Mouse (Mus musculus) splenic B cell, adult 2 months (primary cell): ENCODE data around the gene Nubp2.

Experiments used
- DNase-seq: peaks from one replicate; pipeline ENCODE4 v3.0.0-alpha.2; 2011; ENCODE audit warnings: low read depth, low spot score
- H3K27me3 ChIP-seq: 2 replicates; pipeline ENCODE4 v1.6.1; 2012; ENCODE audit warnings: mild to moderate bottlenecking, low read length, moderate library complexity, mixed read lengths; ENCODE audit not compliant: control insufficient read depth, poor library complexity, insufficient read depth, severe bottlenecking
- H3K36me3 ChIP-seq: 2 replicates; pipeline ENCODE4 v1.6.1; 2012; ENCODE audit warnings: mild to moderate bottlenecking, low read length, moderate library complexity, mixed read lengths; ENCODE audit not compliant: control insufficient read depth, poor library complexity, insufficient read depth, severe bottlenecking

Nubp2 gene

DNA sequence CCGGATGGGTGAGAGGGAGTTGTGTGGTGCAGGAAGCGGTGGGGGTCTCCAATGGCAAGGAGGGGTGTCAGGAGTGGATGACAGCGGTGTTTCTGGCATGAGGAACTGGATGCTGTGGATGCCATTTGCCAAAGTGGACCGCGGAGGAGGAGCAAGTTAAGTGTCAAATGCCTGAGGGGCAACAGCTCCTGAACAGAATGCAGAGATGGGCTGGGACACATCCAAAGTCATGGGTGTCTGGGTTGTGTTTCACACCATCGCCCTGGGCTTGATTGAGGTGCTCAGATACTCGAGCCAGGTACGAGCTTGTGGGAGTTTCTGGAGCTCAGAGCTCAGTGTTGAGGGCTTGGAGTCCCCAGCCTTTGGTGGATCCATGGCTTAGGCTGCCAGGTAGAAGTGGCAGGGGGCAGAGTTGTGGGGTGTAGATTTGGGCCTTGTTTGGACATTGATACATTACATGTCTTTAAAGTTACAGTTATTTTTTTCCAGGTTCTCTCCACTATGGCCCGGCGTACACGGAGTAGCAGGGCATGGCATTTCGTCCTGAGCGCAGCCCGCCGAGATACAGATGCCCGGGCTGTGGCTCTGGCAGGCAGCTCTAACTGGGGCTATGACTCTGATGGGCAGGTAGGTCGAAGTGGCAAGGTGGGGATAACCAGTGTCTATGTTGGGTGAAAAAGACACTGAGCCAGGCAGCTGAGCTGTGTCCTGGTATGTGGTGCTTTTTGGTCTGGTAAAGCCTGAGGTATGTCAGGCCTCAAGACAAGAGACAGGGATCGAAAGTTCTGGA, 1.3 kb upstream of the Nubp2 start:
- H3K36me3 ChIP-seq = peaks cover 9% of the 10 kb centered on the region
- DNase-seq = peak; percentile 19
- H3K27me3 ChIP-seq = no peaks in the 10 kb centered on the region

DNA sequence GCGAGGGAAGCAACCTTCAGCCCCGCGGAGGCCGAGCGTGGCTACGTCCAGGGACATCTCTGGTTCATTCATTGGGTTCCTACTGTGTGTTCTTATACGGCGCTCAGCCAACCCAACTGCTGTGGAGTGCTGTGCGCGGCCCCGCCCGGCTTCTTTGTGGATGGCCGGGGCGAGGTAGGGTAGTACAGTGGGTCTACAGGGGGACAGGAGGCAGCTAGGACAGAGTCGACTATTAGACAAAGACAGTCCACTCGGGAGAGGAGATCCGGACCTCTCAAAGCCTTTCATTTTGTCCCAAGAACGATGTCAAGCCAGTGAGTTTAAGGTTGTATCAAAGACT, 753 bp upstream of the Nubp2 start:
- DNase-seq = peak; percentile 18

DNA sequence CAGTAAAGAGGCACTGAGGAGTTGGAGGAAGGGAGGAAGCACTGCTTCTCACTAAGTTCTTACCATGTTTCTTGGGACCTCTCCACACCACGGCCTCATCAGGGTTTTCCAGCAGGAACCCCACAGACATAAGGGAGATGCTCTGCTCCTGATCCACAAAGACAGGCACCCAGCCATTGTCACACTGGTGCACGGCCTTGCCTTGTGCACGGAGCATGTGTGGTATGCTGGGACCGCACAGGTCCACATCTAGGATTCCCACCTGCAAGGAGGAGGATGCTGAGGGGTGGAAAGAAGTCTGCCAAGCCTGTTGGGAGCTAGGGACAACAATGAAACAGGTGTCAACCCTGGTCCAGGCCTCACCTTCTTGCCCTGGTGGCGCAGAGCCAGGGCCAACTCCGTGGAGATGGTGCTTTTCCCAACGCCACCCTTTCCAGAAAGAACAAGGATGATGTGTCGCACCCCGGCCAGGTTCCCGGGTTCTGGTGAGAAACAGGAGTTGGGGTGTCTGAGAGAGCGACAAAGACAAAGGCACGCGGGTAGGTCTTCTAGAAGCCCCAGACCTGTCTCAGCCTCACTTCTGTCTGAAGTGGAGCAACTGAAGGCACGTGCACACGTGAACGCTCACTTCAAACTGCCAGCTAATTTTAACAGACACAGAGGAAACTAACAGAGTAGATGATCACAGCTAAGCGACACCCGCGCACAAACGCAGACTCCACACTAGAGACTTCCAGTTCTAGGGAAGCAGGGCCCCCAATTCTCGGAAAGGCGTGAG, 604 bp downstream of the Nubp2 start:
- H3K36me3 ChIP-seq = peaks cover 9% of the 10 kb centered on the region
- DNase-seq = no peak
- H3K27me3 ChIP-seq = no peaks in the 10 kb centered on the region

More for the DNA sequence above, 753 bp upstream of the Nubp2 start:
- Histone ChIP-seq H3K27me3 (no peaks in the 10 kb centered on the region), H3K36me3 (peaks cover 9% of the 10 kb centered on the region)

GRCm38 (mm10) chr17:24884391-24884790, 1.8 kb downstream of the Nubp2 start:
- H3K27me3 ChIP-seq = no peaks in the 10 kb centered on the region
- no peak for DNase-seq
- H3K36me3 ChIP-seq = peaks cover 9% of the 10 kb centered on the region

DNA sequence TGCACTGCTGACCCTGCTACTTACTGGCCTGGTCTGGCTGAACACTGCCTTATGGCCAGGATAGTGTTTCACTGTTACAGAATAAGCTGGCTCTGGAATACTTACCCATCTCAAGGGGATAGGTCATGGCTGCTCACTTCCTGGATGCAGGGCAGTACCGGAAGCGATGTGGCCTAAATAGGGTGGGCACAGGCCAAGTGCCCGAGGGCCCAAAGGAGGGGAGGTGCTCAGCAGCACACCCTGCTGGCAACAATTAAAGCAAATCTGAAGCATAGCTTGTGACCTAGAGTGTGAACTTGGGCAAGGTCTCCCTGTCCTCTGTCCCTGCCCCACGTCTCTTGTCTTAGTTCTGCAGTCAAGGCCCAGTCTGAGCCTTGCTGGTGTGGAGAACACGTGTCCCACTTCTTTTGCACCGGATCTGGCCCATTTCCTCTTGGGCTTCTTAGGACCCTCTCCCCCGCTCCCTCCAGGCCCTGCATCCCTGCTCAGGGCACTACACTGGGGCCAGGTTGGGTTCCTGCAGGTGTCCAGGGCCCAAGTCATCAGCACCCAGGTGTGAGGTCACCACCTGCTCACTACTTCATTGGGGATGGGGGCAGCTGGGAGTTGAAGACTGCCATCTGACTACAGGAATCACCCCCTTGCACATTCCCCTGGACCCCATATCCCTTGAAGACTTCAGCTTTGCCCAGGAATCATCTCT, 4.3 kb downstream of the Nubp2 start:
- peak; percentile 60 for DNase-seq
- H3K36me3 ChIP-seq = peaks cover 9% of the 10 kb centered on the region
- H3K27me3 ChIP-seq = no peaks in the 10 kb centered on the region

DNA sequence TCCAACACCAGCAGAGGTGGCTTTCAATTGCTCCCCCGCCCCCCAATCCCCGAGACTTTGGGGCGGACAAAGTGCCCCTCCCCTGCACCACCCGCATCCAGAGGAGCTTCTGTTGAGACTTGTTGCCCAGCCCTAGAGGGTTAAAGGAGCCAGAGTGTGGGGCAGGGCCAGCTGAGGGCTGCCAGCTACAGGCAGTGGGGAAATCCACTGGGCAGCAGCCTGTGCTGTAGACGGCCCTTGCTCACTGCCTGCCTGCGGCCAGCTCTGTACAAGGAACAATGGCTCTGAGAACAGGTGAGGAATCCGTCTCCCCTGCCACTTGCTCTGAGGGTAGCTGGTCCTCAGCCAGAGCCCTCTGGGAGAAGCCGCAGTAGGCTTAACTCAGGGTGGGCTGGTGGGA, 7.6 kb downstream of the Nubp2 start:
- no peak for DNase-seq
- Histone ChIP-seq H3K36me3 (peaks cover 8% of the 10 kb centered on the region; the same call in 1 of the 2 replicates), H3K27me3 (no peaks in the 10 kb centered on the region)

GRCm38 (mm10) chr17:24878117-24878397, 8.1 kb downstream of the Nubp2 start:
- Histone ChIP-seq H3K27me3 (no peaks in the 10 kb centered on the region), H3K36me3 (peaks cover 5% of the 10 kb centered on the region; the same call in 1 of the 2 replicates)
- no peak for DNase-seq

DNA sequence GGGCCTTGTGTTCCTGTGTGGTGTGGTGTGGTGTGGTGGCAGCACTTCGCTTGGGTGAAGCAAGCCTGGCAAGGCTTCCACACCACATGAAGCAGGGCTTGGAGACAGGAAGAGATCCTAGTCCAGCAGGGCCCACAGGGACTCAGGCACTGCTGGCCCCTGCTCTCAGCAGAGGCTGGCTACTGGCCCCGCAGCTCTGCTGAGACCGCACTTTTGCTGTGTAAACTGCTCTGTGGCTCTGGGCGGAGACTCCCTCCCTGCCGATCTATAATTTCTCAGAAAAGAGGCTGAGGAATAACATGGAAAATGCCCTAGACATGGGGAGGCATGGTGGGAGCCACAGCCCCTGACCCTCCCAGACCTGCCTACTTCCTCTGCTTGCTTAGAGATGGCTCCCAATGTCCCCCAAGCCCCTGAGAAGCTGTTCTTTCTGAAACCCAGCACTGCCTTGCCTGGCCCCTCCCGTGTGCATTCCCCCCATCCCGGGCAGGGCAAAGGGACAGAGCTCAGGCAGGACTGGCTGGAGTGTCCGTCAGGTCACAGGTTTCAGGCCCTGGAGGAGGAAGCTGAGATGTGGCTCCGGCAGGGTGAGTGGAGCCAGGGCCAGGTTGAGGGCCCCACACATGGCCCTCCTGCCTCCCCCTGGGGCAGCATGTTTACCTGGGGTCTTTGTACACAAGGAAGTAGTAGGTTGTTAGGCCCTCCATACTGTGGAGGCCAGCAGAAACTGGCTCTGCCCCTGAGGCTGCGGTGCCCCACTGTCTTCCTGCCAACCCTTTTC, 8.6 kb downstream of the Nubp2 start:
- no peak for DNase-seq
- no peaks in the 10 kb centered on the region for H3K27me3 ChIP-seq
- peaks cover under 1% of the 10 kb centered on the region; the same call in 1 of the 2 replicates for H3K36me3 ChIP-seq

GRCm38 (mm10) chr17:24874989-24875388, 11.2 kb downstream of the Nubp2 start:
- DNase-seq = no peak
- Histone ChIP-seq H3K36me3 (no peaks in the 10 kb centered on the region), H3K27me3 (no peaks in the 10 kb centered on the region)

DNA sequence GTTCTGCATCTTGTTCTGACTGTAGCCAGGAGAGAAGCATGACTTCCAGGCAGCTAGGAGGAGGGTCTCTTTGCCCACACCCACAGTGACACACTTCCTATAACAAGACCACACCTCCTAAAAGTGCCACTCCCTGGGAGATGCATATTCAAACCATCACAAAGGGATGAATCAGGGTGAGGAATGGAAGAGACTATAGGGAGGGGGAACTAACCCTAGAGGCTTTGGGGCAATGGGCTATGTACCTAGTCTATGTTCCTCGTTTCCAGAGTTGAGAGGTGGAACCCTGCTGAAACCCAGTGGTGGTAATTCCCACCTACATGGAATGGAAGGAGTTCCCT, 11.8 kb downstream of the Nubp2 start:
- DNase-seq = no peak
- no peaks in the 10 kb centered on the region for H3K27me3 ChIP-seq
- H3K36me3 ChIP-seq = no peaks in the 10 kb centered on the region

GRCm38 (mm10) chr17:24873695-24874404, 12.3 kb downstream of the Nubp2 start:
- DNase-seq = no peak
- H3K27me3 ChIP-seq = no peaks in the 10 kb centered on the region
- no peaks in the 10 kb centered on the region for H3K36me3 ChIP-seq

DNA sequence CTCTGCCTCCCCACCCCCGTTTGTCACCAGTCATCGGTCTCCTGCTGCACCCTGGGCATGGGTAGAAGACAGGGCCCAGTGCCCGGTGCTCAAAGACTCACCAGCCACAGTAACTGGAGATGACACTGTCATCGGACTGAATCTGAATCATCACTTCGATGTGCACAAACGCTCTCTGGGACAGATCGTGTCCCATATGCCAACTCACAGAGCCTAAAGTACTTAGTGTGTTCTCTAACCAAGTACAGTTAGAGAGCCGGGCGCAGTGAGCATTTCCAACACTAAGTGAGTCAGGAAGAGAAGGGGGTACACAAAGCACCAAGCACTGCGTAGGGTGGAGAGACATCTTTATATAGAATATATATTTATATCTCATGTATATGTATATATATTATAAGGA, 18.2 kb downstream of the Nubp2 start:
- peaks cover 5% of the 10 kb centered on the region; the same call in 1 of the 2 replicates for H3K36me3 ChIP-seq
- no peak for DNase-seq
- H3K27me3 ChIP-seq = no peaks in the 10 kb centered on the region

DNA sequence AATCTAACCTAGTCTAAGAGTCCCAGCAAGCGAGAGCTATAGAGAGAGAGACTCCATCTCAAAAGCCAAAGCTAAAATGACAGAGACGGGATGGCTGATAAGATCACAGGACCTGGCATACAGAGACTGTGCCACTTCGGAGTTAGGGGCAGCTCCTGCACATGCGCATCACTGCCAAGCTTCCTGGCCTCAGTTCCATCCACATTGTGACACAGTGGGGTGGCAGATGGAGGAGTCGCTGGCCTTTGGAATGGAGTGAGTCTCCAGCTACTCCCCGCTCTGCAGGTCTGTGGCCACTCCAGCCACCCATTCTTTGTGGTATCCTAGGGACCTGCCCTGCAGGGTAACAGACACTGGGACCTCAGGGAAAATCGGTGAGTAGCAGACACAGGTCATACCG, 20.4 kb downstream of the Nubp2 start, which contains the start of gene Igfals:
TSS of gene Igfals (plus strand) at position 222 of the 400 bp plus-strand sequence.
- no peak for DNase-seq
- no peaks in the 10 kb centered on the region for H3K27me3 ChIP-seq
- peaks cover 8% of the 10 kb centered on the region; the same call in 1 of the 2 replicates for H3K36me3 ChIP-seq

GRCm38 (mm10) chr17:24861785-24862184, 24.4 kb downstream of the Nubp2 start:
- Histone ChIP-seq H3K27me3 (no peaks in the 10 kb centered on the region), H3K36me3 (peaks cover 10% of the 10 kb centered on the region)
- DNase-seq = no peak
